Mouse (Mus musculus) neural tube, embryonic 15.5 days (tissue): ENCODE data around the gene Sdk2. TPM values are rescaled to one million over a fixed set of nuclear protein-coding genes. Genes with fewer than 3 reads are reported as not detected.

Experiments used
- ATAC-seq: fragments of 200-750 bp; cut with Nextera tagmentation; 2 replicates; pipeline ENCODE4 v1.8.0; 2017; ENCODE audit warnings: mild to moderate bottlenecking, moderate TSS enrichment, moderate library complexity; ENCODE audit not compliant: low FRiP score
- H3K27ac ChIP-seq: fragments of 300-500 bp; sonication (generic); replicated peaks from 2 replicates; pipeline ENCODE4 v1.5.1; 2015; ENCODE audit warnings: mild to moderate bottlenecking, inconsistent platforms
- H3K27me3 ChIP-seq: fragments of 300-500 bp; sonication (generic); replicated peaks from 2 replicates; pipeline ENCODE4 v1.6.1; 2015; ENCODE audit warnings: inconsistent platforms
- H3K36me3 ChIP-seq: fragments of 300-500 bp; sonication (generic); 2 replicates; pipeline ENCODE4 v1.6.1; 2015; ENCODE audit warnings: inconsistent platforms
- H3K4me1 ChIP-seq: fragments of 300-500 bp; sonication (generic); 2 replicates; pipeline ENCODE4 v1.6.1; 2015; ENCODE audit warnings: inconsistent platforms
- H3K4me2 ChIP-seq: fragments of 300-500 bp; sonication (generic); 2 replicates; pipeline ENCODE4 v1.6.1; 2015; ENCODE audit warnings: inconsistent platforms, mild to moderate bottlenecking, moderate library complexity
- H3K4me3 ChIP-seq: fragments of 300-500 bp; sonication (generic); replicated peaks from 2 replicates; pipeline ENCODE4 v1.5.1; 2015; ENCODE audit warnings: mild to moderate bottlenecking, inconsistent platforms
- H3K9ac ChIP-seq: fragments of 300-500 bp; sonication (generic); replicated peaks from 2 replicates; pipeline ENCODE4 v1.6.1; 2015; ENCODE audit warnings: mild to moderate bottlenecking, inconsistent platforms
- H3K9me3 ChIP-seq: fragments of 300-500 bp; sonication (generic); replicated peaks from 2 replicates; pipeline ENCODE4 v1.6.1; 2016; ENCODE audit warnings: inconsistent platforms
- WGBS: fragments of 180-500 bp; shearing (Covaris S2); methylation state at CpG from one replicate; pipeline ENCODE4 v1.1.7; 2015; ENCODE audit warnings: mixed read lengths; 5-methylcytosine and 5-hydroxymethylcytosine counted together
- polyA plus RNA-seq: library from polyadenylated mRNA; unstranded; fragments of >200 nt; fragmentation: Nextera tagmentation; extraction: Ambion mirVana; gene quantifications from 2 replicates; pipeline ENCODE4 v1.2.1, GENCODE M21; 2015

The Sdk2 gene
- polyA plus RNA-seq, 1 experiment from 2014 or later: 4.6 TPM

DNA sequence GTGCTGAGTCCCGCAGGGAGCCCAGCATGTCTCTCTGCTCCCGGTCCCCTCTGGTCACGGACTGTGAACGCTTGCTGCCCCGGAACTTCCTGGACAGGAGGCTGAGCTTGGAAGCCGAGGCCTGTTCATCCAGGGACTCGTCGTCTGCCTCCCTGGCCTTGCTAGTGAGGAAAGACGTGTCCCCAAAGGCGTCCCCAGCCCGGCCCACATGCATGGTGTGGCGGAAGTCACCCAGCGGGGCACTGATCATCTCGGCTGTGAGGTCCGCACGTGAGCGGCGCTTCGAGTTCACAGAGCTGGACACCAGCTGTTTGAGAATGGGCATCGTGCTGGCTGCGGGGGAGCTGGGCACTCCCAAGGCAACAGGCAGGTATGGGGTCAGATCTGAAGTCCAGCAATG, 337.6 kb downstream of the Sdk2 start:
- Histone ChIP-seq H3K4me2 (no peak overlapping the region), H3K4me1 (peaks cover 63% of the 10 kb centered on the region), H3K4me3 (no peak overlapping the region), H3K36me3 (peaks cover 26% of the 10 kb centered on the region), H3K9me3 (no peaks in the 10 kb centered on the region), H3K27ac (no peak overlapping the region), H3K27me3 (no peaks in the 10 kb centered on the region), H3K9ac (no peak overlapping the region)
- WGBS: 85% methylated on average over 21 of the region's 21 CpGs
- ATAC-seq: no peak

DNA sequence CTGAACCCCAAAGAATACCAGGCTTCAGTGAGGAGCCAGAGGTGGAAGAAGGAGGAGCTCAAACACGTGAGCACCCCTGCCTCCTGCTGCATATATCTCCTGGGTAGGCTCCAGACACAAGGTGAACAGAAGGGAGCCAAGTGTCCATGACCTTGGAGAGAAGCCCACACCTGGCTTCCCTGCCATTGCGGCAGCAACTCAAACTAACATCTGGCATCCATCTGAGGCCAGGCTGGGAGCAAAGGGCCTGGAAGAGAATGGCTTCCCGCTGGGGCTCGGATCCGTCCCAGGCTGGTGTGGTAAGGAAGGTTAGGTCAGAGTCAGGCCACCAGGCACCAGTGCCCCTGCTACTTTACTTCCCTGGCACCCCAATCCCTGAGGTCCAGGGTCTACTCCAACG, 338.9 kb downstream of the Sdk2 start:
- 76% methylated on average over 6 of the region's 6 CpGs for WGBS
- Histone ChIP-seq H3K36me3 (peaks cover 26% of the 10 kb centered on the region), H3K9ac (no peak overlapping the region), H3K9me3 (no peaks in the 10 kb centered on the region), H3K4me2 (no peak overlapping the region), H3K27me3 (no peaks in the 10 kb centered on the region), H3K4me3 (no peak overlapping the region), H3K27ac (no peak overlapping the region), H3K4me1 (peaks cover 51% of the 10 kb centered on the region)
- no peak for ATAC-seq

DNA sequence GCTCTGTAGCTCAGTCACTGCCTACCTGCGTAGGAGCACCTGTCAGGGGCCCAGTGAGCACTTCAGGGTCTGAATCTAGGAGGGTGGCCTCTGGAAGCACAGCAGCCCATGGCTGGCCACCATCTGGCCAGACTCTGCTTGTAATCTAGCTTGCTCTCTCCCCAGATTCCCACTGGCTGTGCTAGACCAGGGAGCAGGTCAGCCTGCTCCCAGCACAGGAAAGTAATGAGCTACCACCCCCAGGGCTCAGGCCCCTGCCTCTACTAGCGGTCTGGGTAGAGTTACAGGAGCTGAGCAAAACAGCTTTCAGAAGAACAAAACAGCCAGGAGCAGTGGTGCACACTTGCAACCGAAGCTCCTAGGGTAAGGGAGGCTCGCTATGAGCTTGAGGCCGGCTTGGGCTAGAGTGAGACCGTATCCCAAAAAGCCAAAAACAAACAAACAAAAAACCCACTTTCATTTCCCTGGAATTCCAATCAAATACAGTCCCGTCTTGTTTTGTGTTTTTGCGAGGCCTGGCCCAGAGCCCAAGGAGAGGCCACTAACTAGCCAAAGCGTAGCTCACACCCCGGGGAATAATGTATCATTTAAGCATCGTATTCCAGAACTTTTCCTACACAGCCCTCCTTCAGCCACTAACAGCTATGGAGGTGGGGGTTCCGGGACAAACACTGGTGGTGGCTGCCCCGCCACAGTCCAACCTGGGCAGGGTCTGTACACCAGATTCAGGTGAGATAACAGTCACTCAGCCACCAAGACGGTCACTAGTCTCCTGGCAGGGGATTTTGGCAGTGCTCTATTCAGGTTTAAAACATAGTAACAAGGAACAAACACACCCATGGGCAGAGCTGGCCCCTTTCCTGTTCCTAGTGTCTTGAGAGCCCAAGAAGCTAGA, 339.6 kb downstream of the Sdk2 start:
- Histone ChIP-seq H3K27me3 (no peaks in the 10 kb centered on the region), H3K27ac (0 out of 2 replicates have a peak overlapping the region, but pooled peaks have one; percentile 56), H3K4me2 (no peak overlapping the region), H3K9ac (no peak overlapping the region), H3K9me3 (no peaks in the 10 kb centered on the region), H3K36me3 (peaks cover 26% of the 10 kb centered on the region), H3K4me1 (peaks cover 51% of the 10 kb centered on the region), H3K4me3 (no peak overlapping the region)
- 69% methylated on average over 14 of the region's 14 CpGs for WGBS
- no peak for ATAC-seq
